Mouse (Mus musculus) ES-E14 (cell line): ENCODE measurements around the gene Arhgef28.

Source experiments
- CHD2 ChIP-seq: IDR thresholded peaks from 2 replicates; pipeline ENCODE4 v1.6.1; 2014; ENCODE audit warnings: mild to moderate bottlenecking, low read depth, low read length, inconsistent platforms
- HCFC1 ChIP-seq: IDR thresholded peaks from 2 replicates; pipeline ENCODE4 v1.6.1; 2012; ENCODE audit warnings: low read length, inconsistent platforms, borderline replicate concordance; ENCODE audit not compliant: insufficient read depth
- ZC3H11A ChIP-seq: IDR thresholded peaks from 2 replicates; pipeline ENCODE4 v1.6.1; 2012; ENCODE audit warnings: low read depth, mild to moderate bottlenecking, inconsistent platforms, low read length, borderline replicate concordance
- ZNF384 ChIP-seq: IDR thresholded peaks from 2 replicates; pipeline ENCODE4 v1.6.1; 2012; ENCODE audit warnings: low read depth, low read length, inconsistent platforms

DNA sequence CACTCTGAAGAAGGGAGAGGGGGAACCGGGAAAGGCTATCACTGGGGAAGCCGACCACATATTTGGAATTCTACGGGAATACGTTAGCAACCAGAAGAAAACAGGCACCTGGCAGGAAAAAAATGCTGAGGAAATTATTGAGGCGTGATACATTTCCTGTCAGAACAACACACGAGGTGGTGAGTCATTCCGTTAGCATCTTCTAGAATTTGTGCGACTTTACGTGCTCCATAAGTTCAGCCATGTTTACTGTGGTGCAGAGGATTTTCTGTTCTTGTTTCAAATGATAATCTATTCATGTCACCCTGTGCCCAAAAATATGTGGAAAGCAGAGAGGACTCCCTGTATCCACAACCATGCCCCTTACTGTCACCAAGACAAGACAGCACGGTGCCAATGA, 13.6 kb downstream of the Arhgef28 start:
- no peak for TF ChIP-seq ZNF384
- no peak for TF ChIP-seq HCFC1
- no peak for TF ChIP-seq CHD2
- no peak for TF ChIP-seq ZC3H11A
